Mouse (Mus musculus): ENCODE results near the gene Zfp827. TPM values are rescaled to one million over a fixed set of nuclear protein-coding genes. Genes with fewer than 3 reads are reported as not detected.

Zfp827 gene
- polyA plus RNA-seq, 1 experiment from 2014 or later, result 16.8 TPM

GRCm38 (mm10) chr8:79151644-79152043, 123.4 kb downstream of the Zfp827 start:
- no peaks in the 10 kb centered on the region for H3K9me3 ChIP-seq (ENCODE audit: control insufficient read depth, low read length)
- H3K27ac ChIP-seq (ENCODE audit: low read depth, low read length), result no peak overlapping the region
- ATAC-seq (ENCODE audit: low read depth), result no peak
- H3K9ac ChIP-seq (replicated peaks; ENCODE audit: low read depth, low read length), result no peak overlapping the region
- H3K27me3 ChIP-seq (ENCODE audit: control insufficient read depth, insufficient read depth, low read length), result no peaks in the 10 kb centered on the region
- H3K36me3 ChIP-seq (ENCODE audit: control insufficient read depth, insufficient read depth, low read length), result peaks cover under 1% of the 10 kb centered on the region; the same call in 1 of the 2 replicates
- H3K4me1 ChIP-seq (ENCODE audit: control insufficient read depth, insufficient read depth, low read length), result no peaks in the 10 kb centered on the region
- no peak overlapping the region for H3K4me2 ChIP-seq (ENCODE audit: low read depth, low read length)
- no peak overlapping the region for H3K4me3 ChIP-seq (ENCODE audit: low read depth, low read length)
- 93% methylated on average over 4 of the region's 4 CpGs for WGBS

- no peaks in the 10 kb centered on the region for H3K4me1 ChIP-seq (ENCODE audit: control insufficient read depth, insufficient read depth, low read length)
- WGBS, result 89% methylated on average over 1 of the region's 1 CpGs
- H3K4me2 ChIP-seq (ENCODE audit: low read depth, low read length), result no peak overlapping the region
- H3K36me3 ChIP-seq (ENCODE audit: control insufficient read depth, insufficient read depth, low read length), result peaks cover 5% of the 10 kb centered on the region; the same call in 1 of the 2 replicates
- H3K4me3 ChIP-seq (ENCODE audit: low read depth, low read length), result no peak overlapping the region
- H3K27me3 ChIP-seq (ENCODE audit: control insufficient read depth, insufficient read depth, low read length), result no peaks in the 10 kb centered on the region
- H3K9ac ChIP-seq (replicated peaks; ENCODE audit: low read depth, low read length), result no peak overlapping the region
- ATAC-seq (ENCODE audit: low read depth), result no peak
- no peaks in the 10 kb centered on the region for H3K9me3 ChIP-seq (ENCODE audit: control insufficient read depth, low read length)
- no peak overlapping the region for H3K27ac ChIP-seq (ENCODE audit: low read depth, low read length)
Measured at GRCm38 (mm10) chr8:79153201-79153600, 125.0 kb downstream of the Zfp827 start.

- H3K36me3 ChIP-seq (ENCODE audit: control insufficient read depth, insufficient read depth, low read length), result peaks cover 5% of the 10 kb centered on the region; the same call in 1 of the 2 replicates
- no peaks in the 10 kb centered on the region for H3K9me3 ChIP-seq (ENCODE audit: control insufficient read depth, low read length)
- H3K9ac ChIP-seq (replicated peaks; ENCODE audit: low read depth, low read length), result no peak overlapping the region
- H3K27ac ChIP-seq (ENCODE audit: low read depth, low read length), result no peak overlapping the region
- no peak overlapping the region for H3K4me3 ChIP-seq (ENCODE audit: low read depth, low read length)
- 84% methylated on average over 4 of the region's 4 CpGs for WGBS
- H3K4me1 ChIP-seq (ENCODE audit: control insufficient read depth, insufficient read depth, low read length), result no peaks in the 10 kb centered on the region
- no peaks in the 10 kb centered on the region for H3K27me3 ChIP-seq (ENCODE audit: control insufficient read depth, insufficient read depth, low read length)
- H3K4me2 ChIP-seq (ENCODE audit: low read depth, low read length), result no peak overlapping the region
- ATAC-seq (ENCODE audit: low read depth), result no peak
Measured at GRCm38 (mm10) chr8:79153637-79154036, 125.4 kb downstream of the Zfp827 start.

GRCm38 (mm10) chr8:79155556-79156161, 127.4 kb downstream of the Zfp827 start:
- Histone ChIP-seq H3K4me3 (ENCODE audit: low read depth, low read length) (no peak overlapping the region), H3K4me2 (ENCODE audit: low read depth, low read length) (no peak overlapping the region), H3K27ac (ENCODE audit: low read depth, low read length) (no peak overlapping the region), H3K9me3 (ENCODE audit: control insufficient read depth, low read length) (no peaks in the 10 kb centered on the region), H3K4me1 (ENCODE audit: control insufficient read depth, insufficient read depth, low read length) (no peaks in the 10 kb centered on the region), H3K36me3 (ENCODE audit: control insufficient read depth, insufficient read depth, low read length) (peaks cover 5% of the 10 kb centered on the region; the same call in 1 of the 2 replicates), H3K9ac (replicated peaks; ENCODE audit: low read depth, low read length) (no peak overlapping the region), H3K27me3 (ENCODE audit: control insufficient read depth, insufficient read depth, low read length) (no peaks in the 10 kb centered on the region)
- 94% methylated on average over 10 of the region's 10 CpGs for WGBS
- ATAC-seq (ENCODE audit: low read depth), result no peak

- 73% methylated on average over 4 of the region's 4 CpGs for WGBS
- no peak for ATAC-seq (ENCODE audit: low read depth)
- no peaks in the 10 kb centered on the region for H3K27me3 ChIP-seq (ENCODE audit: control insufficient read depth, insufficient read depth, low read length)
Measured at GRCm38 (mm10) chr8:79157366-79157765, 129.1 kb downstream of the Zfp827 start.

GRCm38 (mm10) chr8:79158357-79158756, 130.1 kb downstream of the Zfp827 start:
- H3K27me3 ChIP-seq (ENCODE audit: control insufficient read depth, insufficient read depth, low read length), result no peaks in the 10 kb centered on the region
- ATAC-seq (ENCODE audit: low read depth), result no peak
- H3K4me1 ChIP-seq (ENCODE audit: control insufficient read depth, insufficient read depth, low read length), result no peaks in the 10 kb centered on the region
- H3K27ac ChIP-seq (ENCODE audit: low read depth, low read length), result no peak overlapping the region
- H3K4me3 ChIP-seq (ENCODE audit: low read depth, low read length), result no peak overlapping the region
- no peaks in the 10 kb centered on the region for H3K9me3 ChIP-seq (ENCODE audit: control insufficient read depth, low read length)
- H3K4me2 ChIP-seq (ENCODE audit: low read depth, low read length), result no peak overlapping the region
- peaks cover 5% of the 10 kb centered on the region; the same call in 1 of the 2 replicates for H3K36me3 ChIP-seq (ENCODE audit: control insufficient read depth, insufficient read depth, low read length)
- no peak overlapping the region for H3K9ac ChIP-seq (replicated peaks; ENCODE audit: low read depth, low read length)
- 37% methylated on average over 2 of the region's 2 CpGs for WGBS

More at GRCm38 (mm10) chr8:79157366-79157765, 129.1 kb downstream of the Zfp827 start:
- no peaks in the 10 kb centered on the region for H3K4me1 ChIP-seq (ENCODE audit: control insufficient read depth, insufficient read depth, low read length)
- H3K4me2 ChIP-seq (ENCODE audit: low read depth, low read length), result no peak overlapping the region
- peaks cover 5% of the 10 kb centered on the region; the same call in 1 of the 2 replicates for H3K36me3 ChIP-seq (ENCODE audit: control insufficient read depth, insufficient read depth, low read length)
- H3K4me3 ChIP-seq (ENCODE audit: low read depth, low read length), result no peak overlapping the region
- H3K27ac ChIP-seq (ENCODE audit: low read depth, low read length), result no peak overlapping the region
- no peak overlapping the region for H3K9ac ChIP-seq (replicated peaks; ENCODE audit: low read depth, low read length)
- no peaks in the 10 kb centered on the region for H3K9me3 ChIP-seq (ENCODE audit: control insufficient read depth, low read length)

- Histone ChIP-seq H3K4me2 (ENCODE audit: low read depth, low read length) (no peak overlapping the region), H3K4me1 (ENCODE audit: control insufficient read depth, insufficient read depth, low read length) (peaks cover 3% of the 10 kb centered on the region; the same call in 1 of the 2 replicates), H3K9me3 (ENCODE audit: control insufficient read depth, low read length) (no peaks in the 10 kb centered on the region), H3K9ac (replicated peaks; ENCODE audit: low read depth, low read length) (no peak overlapping the region), H3K4me3 (ENCODE audit: low read depth, low read length) (no peak overlapping the region), H3K36me3 (ENCODE audit: control insufficient read depth, insufficient read depth, low read length) (peaks cover 5% of the 10 kb centered on the region; the same call in 1 of the 2 replicates), H3K27me3 (ENCODE audit: control insufficient read depth, insufficient read depth, low read length) (no peaks in the 10 kb centered on the region), H3K27ac (ENCODE audit: low read depth, low read length) (no peak overlapping the region)
- no peak for ATAC-seq (ENCODE audit: low read depth)
- 88% methylated on average over 9 of the region's 9 CpGs for WGBS
Measured at GRCm38 (mm10) chr8:79159397-79159796, 131.2 kb downstream of the Zfp827 start.

- H3K4me3 ChIP-seq (ENCODE audit: low read depth, low read length), result no peak overlapping the region
- 74% methylated on average over 4 of the region's 4 CpGs for WGBS
- ATAC-seq (ENCODE audit: low read depth), result no peak
- H3K9ac ChIP-seq (replicated peaks; ENCODE audit: low read depth, low read length), result no peak overlapping the region
- peaks cover 5% of the 10 kb centered on the region; the same call in 1 of the 2 replicates for H3K36me3 ChIP-seq (ENCODE audit: control insufficient read depth, insufficient read depth, low read length)
- no peak overlapping the region for H3K27ac ChIP-seq (ENCODE audit: low read depth, low read length)
- H3K9me3 ChIP-seq (ENCODE audit: control insufficient read depth, low read length), result no peaks in the 10 kb centered on the region
- no peak overlapping the region for H3K4me2 ChIP-seq (ENCODE audit: low read depth, low read length)
- no peaks in the 10 kb centered on the region for H3K27me3 ChIP-seq (ENCODE audit: control insufficient read depth, insufficient read depth, low read length)
- H3K4me1 ChIP-seq (ENCODE audit: control insufficient read depth, insufficient read depth, low read length), result peaks cover 4% of the 10 kb centered on the region; the same call in 1 of the 2 replicates
Measured at GRCm38 (mm10) chr8:79160302-79160701, 132.1 kb downstream of the Zfp827 start.

- 80% methylated on average over 4 of the region's 4 CpGs for WGBS
- H3K9ac ChIP-seq (replicated peaks; ENCODE audit: low read depth, low read length), result no peak overlapping the region
- H3K4me2 ChIP-seq (ENCODE audit: low read depth, low read length), result no peak overlapping the region
- ATAC-seq (ENCODE audit: low read depth), result no peak
- H3K9me3 ChIP-seq (ENCODE audit: control insufficient read depth, low read length), result no peaks in the 10 kb centered on the region
- H3K36me3 ChIP-seq (ENCODE audit: control insufficient read depth, insufficient read depth, low read length), result peaks cover 5% of the 10 kb centered on the region; the same call in 1 of the 2 replicates
- H3K4me1 ChIP-seq (ENCODE audit: control insufficient read depth, insufficient read depth, low read length), result peaks cover 4% of the 10 kb centered on the region; the same call in 1 of the 2 replicates
- no peak overlapping the region for H3K4me3 ChIP-seq (ENCODE audit: low read depth, low read length)
- no peaks in the 10 kb centered on the region for H3K27me3 ChIP-seq (ENCODE audit: control insufficient read depth, insufficient read depth, low read length)
- no peak overlapping the region for H3K27ac ChIP-seq (ENCODE audit: low read depth, low read length)
Measured at GRCm38 (mm10) chr8:79161172-79161778, 133.0 kb downstream of the Zfp827 start.

Data from neural tube, embryonic 14.5 days (tissue).